Mouse (Mus musculus) fibroblast of lung, adult 2 months (primary cell): ENCODE results near the gene Cabp7.
A peak's percentile ranks its signal among the peaks of the same experiment; 100 is the strongest.

Experiments used
- DNase-seq: peaks from one replicate; pipeline ENCODE4 v3.0.0-alpha.2; 2011; ENCODE audit warnings: low read depth

Cabp7 gene

DNA sequence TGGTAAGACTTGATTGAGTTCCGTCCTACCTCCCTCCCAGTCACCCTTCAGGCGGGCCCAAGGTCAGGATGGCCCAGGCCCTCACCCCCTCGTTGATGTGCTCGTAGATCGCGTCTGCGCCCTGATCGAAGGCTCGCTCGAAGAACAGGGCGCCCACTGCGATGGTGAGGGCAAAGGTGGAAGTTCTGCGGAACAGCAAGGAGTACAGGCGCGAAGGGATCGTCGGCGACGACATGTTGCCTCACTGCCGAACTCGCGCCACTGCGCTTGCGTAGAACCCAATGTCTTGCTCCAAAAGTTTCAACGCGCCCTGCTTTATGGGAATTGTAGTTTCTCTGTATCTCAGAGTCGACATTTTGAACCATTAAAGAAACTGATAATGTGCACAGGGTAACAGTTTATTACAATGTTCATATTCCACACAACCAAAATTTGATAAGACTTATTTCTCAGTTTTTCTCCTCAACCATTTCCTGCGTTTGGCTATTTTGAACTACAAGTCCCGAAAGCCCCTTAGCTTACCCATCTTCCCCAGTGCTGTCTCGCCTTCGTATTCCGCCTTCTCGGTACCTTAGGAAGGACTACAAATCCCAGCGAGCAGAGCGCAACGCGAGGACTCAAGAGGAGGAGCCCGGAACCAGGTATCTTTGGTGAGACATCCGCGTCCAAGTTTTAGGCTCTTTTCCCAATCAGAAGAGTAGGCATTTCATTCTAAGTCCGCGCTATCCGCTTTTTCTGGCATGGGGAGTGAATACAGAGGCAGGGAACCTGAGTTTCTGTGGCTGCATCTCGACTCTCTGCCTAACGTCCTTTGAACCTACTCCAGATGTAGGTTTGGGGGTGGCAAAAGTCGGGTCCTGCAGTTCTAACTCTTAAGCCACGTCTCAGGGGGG, 42.3 kb downstream of the Cabp7 start, which contains the start of the genes Uqcr10 and Zmat5:
TSS of gene Uqcr10 (minus strand) at position 271 of the 893 bp plus-strand sequence.
TSS of gene Zmat5 (plus strand) at position 607 of the 893 bp plus-strand sequence.
- DNase-seq: peak; percentile 92

DNA sequence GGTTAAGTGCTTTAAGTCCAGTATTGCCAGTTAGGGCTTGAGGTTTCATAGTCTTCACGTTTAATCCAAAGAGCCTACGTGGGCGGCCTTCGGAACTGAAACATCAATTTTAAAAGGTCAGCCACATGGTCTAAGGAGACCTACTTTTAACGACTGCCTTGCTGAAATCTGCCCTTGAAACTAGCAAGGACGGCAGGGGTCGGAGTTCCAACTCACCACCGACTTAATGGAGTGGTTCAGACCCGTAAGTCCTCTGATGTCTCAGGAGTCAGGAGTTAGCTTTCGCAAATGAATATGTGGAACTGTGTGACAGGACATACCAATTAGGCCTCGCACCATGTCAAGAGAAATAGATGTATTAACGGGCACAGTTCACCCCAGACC, 42.9 kb downstream of the Cabp7 start:
- DNase-seq: no peak

DNA sequence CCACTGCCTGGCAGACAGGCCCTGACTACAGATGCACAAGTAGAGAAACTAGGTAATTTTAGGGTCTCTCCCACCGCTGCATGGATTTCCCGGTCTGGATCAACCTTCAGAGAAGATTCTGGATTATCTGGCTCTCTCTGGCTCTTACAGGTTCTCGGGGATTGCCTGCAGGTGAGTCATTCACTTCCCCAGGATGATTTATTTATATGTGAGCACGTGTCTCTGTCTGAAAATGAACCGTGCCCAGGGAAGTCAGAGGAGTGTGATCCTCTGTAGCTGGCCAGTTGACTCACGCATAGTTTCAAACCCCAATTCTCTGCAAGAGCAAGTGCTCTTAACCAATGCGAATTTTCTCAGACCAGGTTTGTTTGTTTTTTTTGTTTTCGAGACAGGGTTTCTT, 45.9 kb downstream of the Cabp7 start:
- no peak for DNase-seq

DNA sequence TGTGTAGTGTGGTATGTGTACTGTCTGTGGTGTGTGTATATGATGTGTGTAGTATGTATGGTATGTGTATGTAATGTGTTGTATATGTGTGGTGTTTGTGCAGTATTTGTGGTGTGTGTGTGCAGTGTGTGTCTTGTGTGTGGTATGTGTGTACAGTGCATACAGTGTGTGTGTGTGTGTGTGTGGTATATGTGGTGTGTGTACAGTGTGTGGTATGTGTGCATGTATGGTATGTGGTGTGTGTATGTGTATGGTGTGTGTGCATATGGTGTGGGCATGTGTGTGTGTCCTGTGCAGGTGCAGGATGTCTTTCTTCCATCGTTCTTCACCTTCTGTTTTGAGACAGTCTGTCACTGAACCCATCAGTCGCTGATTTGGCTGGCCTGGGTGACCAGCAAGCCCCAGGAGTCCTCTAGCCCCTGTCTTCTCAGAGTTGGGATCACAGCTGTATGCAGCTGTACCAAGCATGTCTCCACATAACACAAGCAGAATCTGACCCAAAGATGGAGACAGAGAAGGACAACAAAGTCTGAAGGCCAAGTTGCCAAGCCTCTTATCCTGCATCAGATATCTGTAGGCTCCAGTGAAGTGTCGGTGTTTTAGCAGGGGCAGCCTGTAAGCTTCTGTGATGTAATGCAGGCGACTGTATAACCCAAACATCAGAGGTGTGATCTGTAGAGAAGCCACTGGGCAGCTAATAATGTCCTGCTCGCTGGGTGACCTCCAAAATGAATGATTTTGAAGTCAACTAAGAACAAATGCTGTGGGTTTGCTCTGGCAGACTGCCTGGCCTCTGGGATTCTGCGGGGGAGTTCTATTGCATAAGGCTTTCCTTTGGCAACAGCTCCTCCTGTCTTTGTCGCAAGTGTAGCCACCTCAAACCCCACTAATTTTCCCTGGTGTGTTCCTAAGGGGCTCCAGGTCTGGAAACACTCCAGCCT, 49.3 kb downstream of the Cabp7 start:
- DNase-seq: peak; percentile 90

DNA sequence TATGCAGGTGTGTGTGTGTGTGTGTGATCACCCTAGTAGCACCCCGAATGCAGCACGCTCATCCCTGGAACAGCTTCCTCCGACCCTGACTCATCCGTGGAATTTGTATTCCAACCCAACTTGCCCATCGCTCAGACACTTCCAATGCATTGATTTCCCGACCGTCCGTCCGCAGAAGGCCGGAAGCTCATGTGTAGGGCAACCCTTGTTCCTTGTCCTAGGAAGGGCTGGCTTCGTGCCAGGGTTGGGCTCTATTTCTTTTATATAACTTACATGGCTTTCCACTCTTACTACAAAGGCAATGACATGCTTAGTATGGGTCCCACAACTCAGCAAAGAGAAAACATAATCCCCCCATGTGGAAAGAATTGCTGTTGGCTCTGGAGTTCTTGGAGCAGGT, 54.4 kb downstream of the Cabp7 start:
- DNase-seq: no peak

DNA sequence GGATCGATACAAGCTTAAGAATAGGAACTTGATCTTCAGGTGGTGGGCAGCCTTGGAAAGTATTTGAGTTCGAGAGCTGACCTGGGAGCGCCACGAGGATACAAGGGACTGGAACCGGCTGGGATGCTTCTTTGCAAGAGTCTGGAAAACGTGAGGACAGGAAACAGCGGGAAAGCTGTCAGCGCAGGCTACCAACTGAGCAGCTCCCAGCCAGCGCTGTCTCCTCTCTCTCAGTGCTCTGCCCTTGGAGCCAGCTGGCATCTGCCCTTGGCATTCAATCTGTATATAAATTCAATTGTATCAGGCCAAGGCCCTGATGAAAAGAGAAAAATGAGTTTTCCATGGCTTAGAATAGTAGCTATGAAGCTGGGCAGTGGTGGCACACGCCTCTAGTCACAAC, 55.4 kb downstream of the Cabp7 start:
- DNase-seq: no peak

DNA sequence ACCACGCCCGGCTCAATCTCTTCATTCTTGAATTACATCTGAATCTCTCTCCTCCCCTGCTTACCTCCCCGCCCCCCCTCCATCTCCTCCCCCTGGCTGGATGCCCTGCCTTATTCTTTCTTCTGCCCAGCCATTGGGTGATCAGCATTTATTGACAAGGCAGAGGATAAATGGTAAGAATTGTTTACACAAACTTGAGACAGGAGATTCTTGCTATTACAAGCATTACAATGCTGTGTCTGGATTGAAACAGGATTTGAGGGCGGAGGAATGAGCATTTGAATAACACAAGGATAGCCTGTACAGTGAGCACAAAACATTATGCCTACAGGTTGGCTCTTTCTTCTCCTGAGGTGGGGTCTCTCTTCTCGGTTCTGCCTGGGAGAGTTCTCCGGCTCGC, 56.2 kb downstream of the Cabp7 start:
- DNase-seq: no peak

DNA sequence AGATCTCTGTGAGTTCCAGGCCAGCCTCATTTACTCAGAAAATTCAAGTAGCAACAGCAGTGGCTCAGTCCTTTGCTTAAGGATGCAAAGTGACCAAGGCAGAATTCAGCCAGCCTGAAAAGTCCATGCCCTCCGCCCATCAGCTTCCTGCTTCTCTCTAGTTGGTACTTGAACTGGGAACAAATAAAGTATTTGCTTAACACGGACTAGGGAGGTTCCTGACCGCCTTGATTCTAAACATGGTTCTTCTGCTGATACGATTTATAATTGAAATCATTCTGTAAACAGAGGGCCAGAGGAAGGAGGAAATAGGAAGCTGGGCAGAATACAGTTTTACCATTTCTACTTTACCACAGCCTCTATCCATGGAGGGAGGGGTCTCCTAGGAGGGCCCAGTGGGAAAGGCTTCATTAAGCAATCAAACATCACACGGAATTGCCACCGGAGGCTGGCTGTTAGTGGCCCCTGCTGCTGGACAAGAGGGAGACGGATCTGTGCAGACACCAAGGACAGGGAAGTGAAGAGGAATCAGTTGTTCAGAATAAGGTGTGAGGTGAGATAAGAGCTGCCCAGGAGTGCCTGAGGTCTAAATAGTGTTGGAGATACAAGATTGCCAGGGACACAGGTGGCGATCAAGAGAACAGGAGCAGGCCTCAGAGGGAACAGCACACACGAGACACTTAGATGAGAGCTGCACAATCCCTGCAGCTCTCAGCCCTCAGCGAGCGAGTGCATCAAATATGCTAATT, 57.8 kb downstream of the Cabp7 start:
- DNase-seq: no peak

DNA sequence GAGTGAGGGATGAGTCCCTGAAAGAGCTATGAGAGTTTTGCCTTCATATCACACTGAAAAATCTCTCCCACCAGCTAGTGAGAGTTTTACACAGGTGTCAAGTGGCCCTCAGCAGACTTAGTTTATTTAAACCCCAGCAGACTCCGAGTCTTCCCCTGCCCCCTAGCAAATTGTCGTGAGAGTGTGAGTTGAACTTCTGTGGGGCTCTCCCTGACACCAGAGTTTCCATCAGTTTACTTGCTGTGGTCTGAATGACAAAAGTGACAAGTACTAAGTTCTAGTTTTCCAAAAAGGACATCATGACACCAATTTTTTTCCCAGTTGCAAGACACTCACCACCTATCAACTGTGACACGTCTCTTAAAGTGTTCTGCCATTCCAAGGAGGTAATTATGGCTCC, 58.7 kb downstream of the Cabp7 start:
- no peak for DNase-seq

DNA sequence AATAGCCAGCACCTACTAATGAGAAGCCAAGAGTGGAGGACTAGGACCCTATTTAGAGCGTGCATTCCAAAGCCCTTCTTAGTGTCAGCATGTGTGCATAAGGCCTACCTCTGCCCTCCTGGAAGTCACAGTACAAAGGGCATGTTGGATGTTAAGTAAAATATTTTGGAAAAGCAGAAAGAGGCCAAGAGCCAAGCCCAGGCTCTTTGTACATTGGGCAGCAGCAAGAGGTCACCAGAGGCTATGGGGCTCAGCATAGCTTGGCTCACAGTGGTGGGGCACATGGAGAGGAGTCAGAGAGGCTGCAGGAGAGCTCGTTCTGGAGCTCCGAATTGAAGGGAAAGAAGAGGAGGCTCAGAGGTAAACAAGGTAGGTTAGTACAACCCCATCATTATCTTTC, 59.6 kb downstream of the Cabp7 start:
- no peak for DNase-seq
